Mouse (Mus musculus) olfactory bulb, adult 2 months (tissue): ENCODE results near the gene Nhsl1. TPM values are rescaled to one million over a fixed set of nuclear protein-coding genes. Genes with fewer than 3 reads are reported as not detected.

Experiments
- H3K27ac ChIP-seq: fragments of 200-500 bp; 2 replicates; pipeline ENCODE4 v1.5.1; 2012; ENCODE audit warnings: low read depth, low read length; ENCODE audit not compliant: insufficient read depth
- H3K4me1 ChIP-seq: fragments of 200-500 bp; 2 replicates; pipeline ENCODE4 v1.6.1; 2012; ENCODE audit warnings: low read length; ENCODE audit not compliant: control insufficient read depth, insufficient read depth
- H3K4me3 ChIP-seq: fragments of 200-500 bp; 2 replicates; pipeline ENCODE4 v1.5.1; 2012; ENCODE audit warnings: mild to moderate bottlenecking, low read depth, low read length, moderate library complexity; ENCODE audit not compliant: insufficient read depth
- CTCF ChIP-seq: fragments of 200-500 bp; IDR thresholded peaks from 2 replicates; pipeline ENCODE4 v1.5.1; 2012; ENCODE audit warnings: low read depth, mild to moderate bottlenecking, low read length, moderate library complexity; ENCODE audit not compliant: insufficient read depth
- POLR2A ChIP-seq: fragments of 200-500 bp; IDR thresholded peaks from 2 replicates; pipeline ENCODE4 v1.6.1; 2012; ENCODE audit warnings: mild to moderate bottlenecking, low read depth, low read length, moderate library complexity; ENCODE audit not compliant: insufficient read depth
- WGBS: fragments of 180-500 bp; shearing (Covaris S2); methylation state at CpG from one replicate; pipeline ENCODE4 v1.1.7; 2018; 5-methylcytosine and 5-hydroxymethylcytosine counted together
- polyA plus RNA-seq: library from polyadenylated mRNA; stranded (reverse); fragments of >200 nt; gene quantifications from 2 replicates; pipeline ENCODE4 v1.2.4, GENCODE M21; 2012; ENCODE audit warnings: low replicate concordance; ENCODE audit not compliant: missing spikeins, insufficient read depth, insufficient read length

Nhsl1 gene
- polyA plus RNA-seq, 1 experiment = not detected

DNA sequence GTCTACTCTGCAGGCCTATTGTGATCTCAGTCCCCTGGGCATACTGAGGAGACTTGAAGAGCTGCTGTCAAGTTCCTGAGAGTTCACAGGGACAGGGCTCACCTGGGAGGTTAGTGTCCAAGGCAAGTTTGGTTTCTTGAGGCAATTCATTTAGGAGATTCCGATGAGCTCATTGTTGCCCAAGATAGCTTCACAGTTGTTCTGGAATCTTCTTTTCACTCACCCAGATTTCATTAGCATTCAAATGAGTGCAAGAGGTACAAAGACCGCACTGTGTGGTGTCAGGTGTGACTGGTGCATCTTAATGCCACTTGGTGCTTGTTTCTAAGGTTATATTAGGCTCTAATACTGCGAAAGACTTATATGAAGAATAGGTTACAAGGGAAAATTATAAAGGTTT is 160.5 kb downstream of the Nhsl1 start:
- 91% methylated on average over 3 of the region's 3 CpGs for WGBS
- Histone ChIP-seq H3K4me3 (no peak overlapping the region), H3K27ac (no peak overlapping the region), H3K4me1 (no peaks in the 10 kb centered on the region)
- TF ChIP-seq CTCF = no peak

GRCm38 (mm10) chr10:18480836-18481235 is 162.1 kb downstream of the Nhsl1 start:
- TF ChIP-seq CTCF (no peak), POLR2A (no peak)
- Histone ChIP-seq H3K4me1 (no peaks in the 10 kb centered on the region), H3K4me3 (no peak overlapping the region), H3K27ac (no peak overlapping the region)
- WGBS = 80% methylated on average over 10 of the region's 10 CpGs

DNA sequence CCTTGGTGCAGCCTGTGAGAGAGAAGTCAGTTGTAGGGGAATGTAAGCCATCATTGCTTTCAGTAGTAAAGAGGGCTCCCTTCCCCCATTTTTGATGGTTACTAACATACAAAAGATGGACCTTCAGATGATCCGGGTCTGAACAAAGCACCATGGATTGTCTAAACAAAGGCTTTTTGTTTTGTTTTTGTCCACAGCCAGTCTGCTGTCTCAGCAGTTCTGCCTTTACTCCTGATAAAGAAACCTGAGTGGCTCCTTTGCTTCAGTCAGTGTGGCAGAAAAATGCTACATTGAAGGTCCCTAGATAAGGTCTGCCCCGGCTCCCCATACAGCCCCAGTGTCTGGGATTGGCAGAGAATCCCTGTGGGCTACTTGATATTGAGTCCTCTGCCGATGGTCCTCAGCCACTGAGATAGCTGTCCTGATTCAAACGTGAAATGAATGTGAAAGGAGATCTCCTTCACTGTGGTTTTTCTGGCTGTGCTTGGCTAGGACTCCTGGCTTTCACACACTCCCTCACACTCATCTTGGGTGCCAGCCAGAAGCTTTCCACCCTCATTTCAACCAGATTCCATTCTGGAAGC is 163.9 kb downstream of the Nhsl1 start:
- Histone ChIP-seq H3K4me1 (no peaks in the 10 kb centered on the region), H3K27ac (no peak overlapping the region), H3K4me3 (no peak overlapping the region)
- WGBS = 20% methylated on average over 4 of the region's 4 CpGs
- TF ChIP-seq POLR2A = no peak
- TF ChIP-seq CTCF = no peak

- H3K4me3 ChIP-seq = no peak overlapping the region
- H3K27ac ChIP-seq = no peak overlapping the region
- H3K4me1 ChIP-seq = no peaks in the 10 kb centered on the region
- no peak for TF ChIP-seq POLR2A
- TF ChIP-seq CTCF = no peak
- WGBS = 93% methylated on average over 3 of the region's 3 CpGs
Measured at GRCm38 (mm10) chr10:18483658-18484057, 164.9 kb downstream of the Nhsl1 start.

DNA sequence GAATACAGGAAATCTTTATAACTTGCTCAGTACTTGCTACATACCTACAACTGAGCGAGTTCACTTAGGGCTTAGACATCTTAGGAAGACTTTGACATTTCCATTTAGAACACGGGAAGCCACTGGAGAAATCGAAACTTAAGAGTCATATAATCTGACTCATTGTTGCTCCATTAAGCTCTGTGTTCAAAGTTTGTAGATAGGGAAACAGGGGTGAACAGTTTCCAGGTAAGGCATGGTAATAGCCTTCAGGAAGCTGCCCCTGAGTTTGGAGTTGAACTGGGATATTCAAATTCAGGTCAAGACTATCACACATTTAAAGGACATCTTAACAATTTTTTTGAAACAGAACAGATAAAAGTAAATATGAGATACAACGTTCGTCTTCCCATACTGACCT is 165.9 kb downstream of the Nhsl1 start:
- 97% methylated on average over 5 of the region's 5 CpGs for WGBS
- Histone ChIP-seq H3K27ac (no peak overlapping the region), H3K4me1 (no peaks in the 10 kb centered on the region), H3K4me3 (no peak overlapping the region)
- no peak for TF ChIP-seq POLR2A
- no peak for TF ChIP-seq CTCF

DNA sequence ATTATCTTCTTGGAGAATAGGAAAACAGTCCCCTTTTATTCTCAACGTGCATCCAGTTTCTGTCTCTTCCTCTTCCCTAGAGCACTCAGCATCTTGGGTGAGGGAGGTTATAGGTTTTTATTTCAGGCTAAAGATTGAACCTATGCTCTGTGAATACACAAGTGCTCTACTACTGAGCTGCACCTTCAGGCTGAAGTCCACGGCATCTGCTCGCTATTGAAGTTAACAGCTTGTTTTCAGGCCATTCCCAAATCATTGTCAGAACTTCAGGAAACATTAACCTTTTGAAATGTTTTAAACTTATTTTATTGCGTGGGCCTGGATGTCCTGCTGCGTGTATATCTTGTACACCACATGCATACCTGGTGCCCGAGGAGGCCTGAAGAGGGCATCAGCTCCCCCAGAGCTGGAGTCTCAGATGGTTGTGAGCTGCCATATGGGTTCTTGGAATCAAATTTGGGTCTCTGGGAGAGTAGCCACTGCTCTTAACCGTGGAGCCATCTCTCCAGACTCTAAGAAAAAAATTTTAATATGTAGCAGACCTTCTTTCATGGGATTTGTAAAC is 169.5 kb downstream of the Nhsl1 start:
- Histone ChIP-seq H3K27ac (no peak overlapping the region), H3K4me3 (no peak overlapping the region), H3K4me1 (no peaks in the 10 kb centered on the region)
- 87% methylated on average over 7 of the region's 7 CpGs for WGBS
- TF ChIP-seq POLR2A (no peak), CTCF (no peak)

DNA sequence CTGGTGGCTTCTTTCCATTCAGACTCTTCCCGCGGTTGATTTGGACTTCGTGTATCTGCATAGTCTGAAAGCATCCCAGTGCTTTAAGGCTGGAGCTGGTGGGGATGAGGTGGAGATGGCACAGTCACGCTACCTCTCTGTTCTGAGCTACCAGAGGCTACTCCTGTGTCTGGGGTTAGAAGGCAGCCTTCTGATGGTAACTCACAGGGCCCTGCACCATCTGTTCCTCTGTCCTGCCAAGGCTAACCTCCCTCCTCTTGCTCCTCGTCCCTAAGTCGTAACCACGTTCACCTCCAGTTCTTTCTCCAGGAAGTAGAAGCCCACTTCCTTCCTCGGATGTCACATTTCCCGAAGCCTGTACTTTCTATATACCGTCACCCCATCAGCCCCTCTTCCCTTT is 171.2 kb downstream of the Nhsl1 start:
- H3K4me1 ChIP-seq = no peaks in the 10 kb centered on the region
- TF ChIP-seq CTCF (no peak), POLR2A (no peak)
- H3K4me3 ChIP-seq = no peak overlapping the region
- H3K27ac ChIP-seq = no peak overlapping the region
- 92% methylated on average over 10 of the region's 10 CpGs for WGBS

- Histone ChIP-seq H3K4me1 (peaks cover 2% of the 10 kb centered on the region; the same call in 1 of the 2 replicates), H3K4me3 (no peak overlapping the region), H3K27ac (no peak overlapping the region)
- WGBS = 83% methylated on average over 4 of the region's 4 CpGs
- TF ChIP-seq CTCF (no peak), POLR2A (no peak)
Measured at GRCm38 (mm10) chr10:18491952-18492351, 173.2 kb downstream of the Nhsl1 start.

- Histone ChIP-seq H3K4me3 (no peak overlapping the region), H3K4me1 (peaks cover 6% of the 10 kb centered on the region), H3K27ac (no peak overlapping the region)
- WGBS = 93% methylated on average over 11 of the region's 11 CpGs
- TF ChIP-seq POLR2A = no peak
- no peak for TF ChIP-seq CTCF
Measured at GRCm38 (mm10) chr10:18493010-18493894, 174.5 kb downstream of the Nhsl1 start.
